Mouse (Mus musculus): ENCODE measurements around the gene Fbxl17. TPM values are rescaled to one million over a fixed set of nuclear protein-coding genes. Genes with fewer than 3 reads are reported as not detected.

Gene Fbxl17
- 10 to 100 TPM; 39.8 to 43.7 TPM for total RNA-seq (2021)
- long read RNA-seq, experiment 1, full-length matches to known transcripts, result 24 of 30 reads
- long read RNA-seq, experiment 1, partial matches to known transcripts, result 4 of 30 reads
- long read RNA-seq, experiment 1, other reads (novel, unspliced or antisense), result 2 of 30 reads
- long read RNA-seq, experiment 2, full-length matches to known transcripts, result 27 of 31 reads
- long read RNA-seq, experiment 2, partial matches to known transcripts, result 0 of 31 reads
- long read RNA-seq, experiment 2, other reads (novel, unspliced or antisense), result 4 of 31 reads

GRCm38 (mm10) chr17:63499636-63500155 is at the start of gene Fbxl17:
Gene Fbxl17, minus strand, starts transcription at chr17:63500017.
- intact Hi-C loops (cut with DNase I), result no loop called here
- peak; percentile 50 to 66 for DNase-seq

GRCm38 (mm10) chr17:63547465-63547864 is 47.6 kb upstream of the Fbxl17 start:
- no peak for DNase-seq
- intact Hi-C loops (cut with DNase I), result no loop called here

- intact Hi-C loops (cut with DNase I), result no loop called here
- no peak for DNase-seq
These were observed 34.9 kb upstream of the Fbxl17 start for GRCm38 (mm10) chr17:63534576-63535265.

GRCm38 (mm10) chr17:63533074-63533836 is 33.4 kb upstream of the Fbxl17 start:
- no peak for DNase-seq
- intact Hi-C loops (cut with DNase I), result no loop called here

GRCm38 (mm10) chr17:63529476-63529875 is 29.7 kb upstream of the Fbxl17 start:
- intact Hi-C loops (cut with DNase I), result no loop called here
- DNase-seq, result no peak

GRCm38 (mm10) chr17:63520691-63521090 is 20.9 kb upstream of the Fbxl17 start:
- intact Hi-C loops (cut with DNase I), result no loop called here
- DNase-seq, result no peak

- intact Hi-C loops (cut with DNase I), result no loop called here
- DNase-seq, result no peak
These were observed 10.6 kb upstream of the Fbxl17 start for GRCm38 (mm10) chr17:63510451-63510850.

- intact Hi-C loops (cut with DNase I), result no loop called here
These were observed 1.3 kb upstream of the Fbxl17 start for GRCm38 (mm10) chr17:63501091-63501490.

GRCm38 (mm10) chr17:63500156-63500834 is 478 bp upstream of the Fbxl17 start:
- intact Hi-C loops (cut with DNase I), result no loop called here
- peak; percentile 71 to 75 for DNase-seq

More at GRCm38 (mm10) chr17:63501091-63501490, 1.3 kb upstream of the Fbxl17 start:
- no peak for DNase-seq

GRCm38 (mm10) chr17:63498717-63499635 is 841 bp downstream of the Fbxl17 start:
- DNase-seq, result peak; percentile 49 to 50
- intact Hi-C loops (cut with DNase I), result no loop called here

- no peak for DNase-seq
- intact Hi-C loops (cut with DNase I), result no loop called here
These were observed 1.6 kb downstream of the Fbxl17 start for GRCm38 (mm10) chr17:63498182-63498716.

- intact Hi-C loops (cut with DNase I), result no loop called here
- DNase-seq, result no peak
These were observed 2.5 kb downstream of the Fbxl17 start for GRCm38 (mm10) chr17:63497206-63497731.

- DNase-seq, result no peak
- intact Hi-C loops (cut with DNase I), result no loop called here
These were observed 3.7 kb downstream of the Fbxl17 start for GRCm38 (mm10) chr17:63496153-63496552.

GRCm38 (mm10) chr17:63493876-63494580 is 5.8 kb downstream of the Fbxl17 start:
- intact Hi-C loops (cut with DNase I), result no loop called here
- DNase-seq, result no peak

- DNase-seq, result peak in 1 of 2 experiments; percentile 14
- intact Hi-C loops (cut with DNase I), result no loop called here
These were observed 6.5 kb downstream of the Fbxl17 start for GRCm38 (mm10) chr17:63493274-63493673.

- DNase-seq, result no peak
- intact Hi-C loops (cut with DNase I), result no loop called here
These were observed 7.0 kb downstream of the Fbxl17 start for GRCm38 (mm10) chr17:63492665-63493273.

GRCm38 (mm10) chr17:63489525-63489924 is 10.3 kb downstream of the Fbxl17 start:
- no peak for DNase-seq
- intact Hi-C loops (cut with DNase I), result no loop called here

GRCm38 (mm10) chr17:63467866-63468265 is 32.0 kb downstream of the Fbxl17 start:
- intact Hi-C loops (cut with DNase I), result loop anchor here (5.0 kb wide), 2 partner anchors 36 to 146 kb away; no protein-coding TSS in a partner anchor
- DNase-seq, result peak; percentile 35 to 44

All from gastrocnemius, postnatal 36 days (tissue).